Mouse (Mus musculus) ovary, postnatal 36 days (tissue): ENCODE measurements around the gene Srpk2.
"Not testable (repeated sequence)": the region's sequence is repeated elsewhere in the genome, so short reads cannot be mapped to it uniquely, and the experiment has no call there.

Experiments used
- DNase-seq: peaks from one replicate; pipeline ENCODE4 v3.0.0; 2022; ENCODE audit warnings: low spot score, mixed read lengths

Gene Srpk2

DNA sequence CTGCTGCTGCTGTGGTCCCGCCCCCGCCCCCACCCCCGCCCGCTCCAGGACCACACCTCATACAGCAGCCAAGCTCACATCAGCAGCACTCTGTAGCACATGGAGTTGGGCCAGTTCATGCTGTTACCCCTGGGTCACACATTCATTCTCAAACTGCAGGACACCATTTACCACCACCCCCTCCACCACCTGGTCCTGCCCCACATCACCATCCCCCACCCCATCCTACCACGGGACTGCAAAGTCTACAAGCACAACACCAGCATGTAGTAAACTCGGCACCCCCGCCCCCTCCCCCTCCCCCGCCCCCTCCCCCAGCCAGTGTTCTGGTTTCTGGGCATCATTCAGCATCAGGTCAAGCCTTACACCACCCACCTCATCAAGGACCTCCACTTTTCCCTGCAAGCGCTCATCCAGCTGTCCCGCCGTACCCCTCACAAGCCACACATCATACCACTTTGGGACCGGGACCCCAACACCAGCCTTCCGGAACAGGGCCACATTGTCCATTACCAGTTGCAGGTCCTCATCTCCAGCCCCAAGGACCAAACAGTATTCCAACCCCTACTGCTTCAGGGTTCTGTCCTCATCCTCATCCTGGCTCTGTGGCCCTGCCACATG is 182.0 kb downstream of the Srpk2 start:
- DNase-seq, result no peak

DNA sequence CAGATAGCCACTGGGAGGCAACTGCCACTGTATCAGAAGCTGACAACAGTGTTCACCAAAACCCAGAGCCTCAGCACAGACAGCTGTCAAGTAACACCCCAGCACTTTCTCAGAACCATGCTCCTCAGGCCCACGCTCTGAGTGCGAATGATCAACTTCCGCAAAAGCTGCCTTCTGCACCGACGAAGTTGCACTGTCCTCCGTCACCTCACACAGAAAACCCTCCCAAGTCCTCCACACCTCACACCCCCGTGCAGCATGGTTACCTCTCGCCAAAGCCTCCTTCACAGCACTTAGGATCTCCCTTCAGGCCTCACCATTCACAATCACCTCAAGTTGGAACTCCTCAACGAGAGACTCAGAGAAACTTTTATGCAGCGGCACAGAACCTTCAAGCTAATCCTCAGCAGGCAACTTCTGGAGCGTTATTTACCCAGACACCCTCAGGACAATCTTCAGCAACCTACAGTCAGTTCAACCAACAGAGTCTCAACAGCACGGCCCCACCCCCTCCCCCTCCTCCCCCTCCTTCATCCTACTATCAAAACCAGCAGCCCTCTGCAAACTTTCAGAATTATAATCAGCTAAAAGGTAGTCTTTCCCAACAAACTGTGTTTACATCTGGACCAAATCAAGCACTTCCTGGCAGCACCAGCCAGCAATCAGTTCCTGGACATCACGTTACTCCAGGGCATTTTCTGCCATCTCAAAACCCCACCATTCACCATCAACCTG is 182.7 kb downstream of the Srpk2 start:
- no peak for DNase-seq

DNA sequence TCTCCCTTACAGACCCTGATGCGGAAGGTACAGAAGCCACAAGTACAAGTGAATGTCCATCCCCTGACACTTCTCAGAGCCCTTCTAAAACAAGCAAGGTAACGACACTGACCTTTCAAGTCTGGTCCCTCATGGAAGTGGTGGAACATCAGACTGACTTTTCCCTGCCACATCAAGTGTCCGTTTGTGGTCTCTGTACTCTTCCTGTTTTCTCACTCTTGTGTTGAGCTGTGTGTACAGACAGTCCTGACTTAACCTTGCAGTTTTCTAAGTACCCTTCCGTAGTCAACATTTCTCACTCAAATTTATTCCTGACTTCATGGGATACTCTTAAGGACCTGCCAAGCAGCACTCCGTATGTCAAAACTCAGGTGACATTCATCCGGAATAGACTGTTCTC is 183.7 kb downstream of the Srpk2 start:
- no peak for DNase-seq

DNA sequence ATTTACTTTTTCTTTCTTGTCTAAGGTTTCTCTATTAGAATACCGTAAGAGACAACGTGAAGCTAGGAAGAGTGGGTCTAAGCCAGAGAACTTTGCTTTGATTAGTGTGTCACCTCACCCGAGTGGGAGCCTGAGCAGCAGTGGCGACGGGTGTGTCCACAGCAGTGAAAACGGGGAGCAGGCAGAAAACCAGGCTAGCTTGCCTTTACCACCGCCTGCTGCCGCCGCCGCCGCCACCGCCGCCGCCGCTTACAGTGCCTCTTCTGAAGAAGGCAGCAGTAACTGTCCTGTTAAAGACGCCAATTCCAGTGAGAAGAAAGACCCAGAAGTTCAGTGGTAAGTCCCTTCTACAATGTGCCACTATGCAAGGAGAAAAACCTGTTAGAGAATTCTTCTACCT is 185.2 kb downstream of the Srpk2 start:
- no peak for DNase-seq

DNA sequence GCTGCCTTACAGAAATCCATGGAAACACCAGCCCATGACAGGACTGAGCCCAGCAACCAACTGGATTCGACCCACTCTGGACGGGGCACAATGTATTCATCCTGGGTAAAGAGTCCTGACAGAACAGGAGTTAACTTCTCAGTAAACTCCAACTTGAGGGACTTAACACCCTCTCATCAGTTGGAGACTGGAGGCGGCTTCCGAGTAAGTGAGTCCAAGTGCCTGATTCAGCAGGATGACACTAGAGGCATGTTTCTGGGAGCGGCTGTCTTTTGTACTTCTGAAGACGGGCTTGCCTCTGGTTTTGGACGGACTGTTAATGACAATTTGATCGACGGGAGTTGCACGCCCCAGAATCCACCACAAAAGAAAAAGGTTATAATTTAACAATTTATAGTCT is 186.5 kb downstream of the Srpk2 start:
- DNase-seq, result no peak

DNA sequence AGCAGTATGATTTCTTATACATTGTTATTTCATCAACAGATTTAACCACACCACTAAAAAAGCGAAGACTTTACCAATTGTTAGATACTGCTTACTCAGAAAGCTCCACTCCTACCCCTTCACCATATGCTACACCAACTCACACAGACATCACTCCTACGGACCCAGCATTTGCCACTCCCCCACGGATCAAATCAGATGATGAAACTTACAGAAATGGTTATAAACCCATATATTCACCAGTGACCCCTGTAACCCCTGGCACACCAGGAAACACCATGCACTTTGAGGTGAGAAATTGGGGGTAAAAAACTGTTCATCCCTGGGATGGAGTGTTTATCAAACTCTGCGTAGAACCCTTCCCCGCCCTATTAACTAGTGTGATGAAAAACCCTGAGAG is 187.5 kb downstream of the Srpk2 start:
- DNase-seq, result no peak

DNA sequence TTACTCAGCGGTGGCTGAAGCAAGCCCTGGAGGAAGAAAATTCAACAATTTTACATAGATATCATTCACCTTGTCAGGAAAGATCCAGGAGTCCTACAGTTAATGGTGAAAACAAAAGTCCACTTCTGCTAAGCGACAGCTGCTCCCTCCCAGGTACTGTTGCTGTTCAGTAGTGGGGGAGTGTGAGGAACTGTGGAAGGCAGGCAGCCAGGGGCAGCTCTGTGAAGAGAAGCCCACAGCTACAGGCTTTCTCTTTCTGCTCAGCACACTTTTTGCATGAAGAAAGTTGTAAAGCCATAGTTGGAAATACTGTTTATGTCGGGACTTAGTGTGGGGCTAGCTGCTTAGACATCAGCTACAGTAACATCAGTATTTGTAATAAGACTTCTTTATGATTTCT is 188.0 kb downstream of the Srpk2 start:
- no peak for DNase-seq

DNA sequence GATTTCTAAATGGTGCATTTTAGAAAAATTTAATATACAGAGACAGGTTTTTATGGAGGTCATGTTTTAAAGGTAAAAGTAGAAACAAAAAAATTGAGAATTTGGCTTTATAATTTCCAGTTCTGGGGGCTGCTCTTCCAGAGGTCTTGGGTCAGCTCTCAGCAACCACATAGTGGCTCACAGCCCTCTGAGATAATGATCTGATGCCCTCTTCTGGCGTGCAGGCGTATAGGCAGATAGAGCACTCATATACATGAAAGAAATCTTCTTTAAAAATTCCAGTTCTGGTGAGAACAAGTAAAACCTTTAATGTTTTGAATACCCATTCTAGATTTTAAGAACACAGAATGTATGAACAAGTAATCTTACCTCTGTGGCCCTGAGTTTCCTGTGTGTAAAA is 193.6 kb downstream of the Srpk2 start:
- no peak for DNase-seq

DNA sequence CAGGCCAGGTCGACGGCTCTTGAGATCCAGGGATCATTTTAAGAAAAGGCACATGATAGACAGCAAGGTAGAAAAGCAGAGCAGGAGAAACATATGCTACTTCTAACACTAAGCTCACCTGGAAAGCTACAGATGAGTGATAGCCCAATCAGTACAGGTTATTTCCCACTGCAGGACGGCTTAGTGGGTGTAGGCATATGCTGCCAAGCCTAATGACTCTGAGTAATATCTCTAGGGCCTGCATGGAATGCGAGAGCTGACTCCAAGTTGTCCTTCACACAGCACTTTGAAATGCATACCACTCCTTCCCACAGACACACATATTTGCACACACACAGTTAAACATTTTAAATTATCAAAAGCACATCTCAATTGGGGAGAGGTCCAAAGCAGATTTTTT is 195.2 kb downstream of the Srpk2 start:
- DNase-seq, result no peak

DNA sequence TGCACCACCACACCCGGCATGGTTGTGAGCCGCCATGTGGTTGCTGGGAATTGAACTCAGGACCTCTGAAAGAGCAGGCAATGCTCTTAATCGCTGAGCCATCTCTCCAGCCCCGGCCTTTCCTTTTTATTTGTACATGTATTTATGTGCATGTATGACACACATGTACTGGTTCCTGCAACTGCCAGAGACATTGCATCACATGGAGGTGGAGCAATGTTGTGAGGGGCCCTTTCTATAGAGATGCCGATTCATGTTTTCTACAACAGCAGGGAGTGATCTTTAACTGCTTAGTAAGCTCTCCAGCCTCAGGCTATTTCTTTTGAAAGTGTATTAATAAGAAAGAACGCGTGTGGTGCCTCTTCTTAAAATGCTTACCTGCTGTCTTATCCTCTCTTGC is 200.6 kb downstream of the Srpk2 start:
- no peak for DNase-seq

DNA sequence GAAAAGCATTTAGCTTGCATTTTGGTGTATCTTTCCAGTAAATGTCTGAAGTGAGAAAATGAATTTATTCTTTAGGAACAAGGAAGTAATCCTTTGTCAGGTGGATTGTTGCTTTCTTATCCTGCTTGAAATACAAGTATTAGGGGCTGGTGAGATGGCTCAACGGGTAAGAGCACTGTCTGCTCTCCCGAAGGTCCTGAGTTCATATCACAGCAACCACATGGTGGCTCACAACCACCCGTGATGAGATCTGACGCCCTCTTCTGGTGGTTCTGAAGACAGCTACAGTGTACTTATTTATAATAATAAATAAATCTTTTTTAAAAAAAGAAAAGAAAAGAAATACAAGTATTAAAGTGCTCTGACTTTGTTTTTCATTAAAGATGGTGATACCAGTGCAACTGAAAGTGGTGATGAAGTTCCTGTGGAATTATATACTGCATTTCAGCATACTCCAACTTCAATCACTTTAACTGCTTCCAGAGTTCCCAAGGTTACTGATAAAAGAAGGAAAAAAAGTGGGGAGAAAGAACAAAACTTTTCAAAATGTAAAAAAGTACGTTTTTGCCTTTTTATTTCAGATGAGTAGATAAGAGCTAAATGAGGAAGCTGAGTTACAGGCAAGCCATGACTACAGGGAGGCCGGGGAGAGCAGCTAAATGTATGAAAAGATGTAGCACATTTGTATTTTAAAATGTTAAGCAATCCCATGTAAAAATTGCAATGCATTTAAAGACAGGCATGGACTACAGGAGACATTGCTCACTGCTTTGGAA is 211.1 kb downstream of the Srpk2 start:
- DNase-seq, result no peak

DNA sequence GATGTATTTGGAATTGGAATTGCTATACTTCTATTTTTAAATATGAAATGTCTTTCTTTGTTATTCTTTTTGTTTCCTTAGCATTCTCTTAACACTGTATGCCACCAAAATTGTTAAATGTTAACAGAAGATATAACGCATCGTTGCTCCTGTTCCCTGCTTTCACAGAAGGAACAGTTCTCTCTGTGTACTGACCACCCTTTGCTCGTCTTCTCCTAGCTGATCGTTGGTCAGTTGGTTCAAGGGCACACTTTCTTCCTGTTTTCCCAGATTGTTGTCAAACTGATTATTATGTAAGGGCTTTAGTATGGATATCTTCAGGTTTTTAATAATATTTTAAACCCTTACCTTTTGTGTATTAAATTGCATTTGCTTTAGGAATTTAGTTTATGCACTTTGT is 217.9 kb downstream of the Srpk2 start:
- DNase-seq, result no peak

DNA sequence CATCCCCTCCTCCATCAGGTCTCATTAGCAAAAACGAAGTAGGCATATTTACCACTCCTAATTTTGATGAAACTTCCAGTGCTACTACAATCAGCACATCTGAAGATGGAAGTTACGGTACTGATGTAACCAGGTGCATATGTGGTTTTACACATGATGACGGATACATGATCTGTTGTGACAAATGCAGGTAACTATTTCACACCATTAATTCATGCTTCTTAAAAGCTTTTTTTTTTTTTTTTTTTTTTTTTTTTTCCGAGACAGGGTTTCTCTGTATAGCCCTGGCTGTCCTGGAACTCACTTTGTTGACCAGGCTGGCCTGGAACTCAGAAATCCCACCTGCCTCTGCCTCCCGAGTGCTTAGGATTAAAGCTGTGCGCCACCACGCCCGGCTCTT is 219.7 kb downstream of the Srpk2 start:
- no peak for DNase-seq

DNA sequence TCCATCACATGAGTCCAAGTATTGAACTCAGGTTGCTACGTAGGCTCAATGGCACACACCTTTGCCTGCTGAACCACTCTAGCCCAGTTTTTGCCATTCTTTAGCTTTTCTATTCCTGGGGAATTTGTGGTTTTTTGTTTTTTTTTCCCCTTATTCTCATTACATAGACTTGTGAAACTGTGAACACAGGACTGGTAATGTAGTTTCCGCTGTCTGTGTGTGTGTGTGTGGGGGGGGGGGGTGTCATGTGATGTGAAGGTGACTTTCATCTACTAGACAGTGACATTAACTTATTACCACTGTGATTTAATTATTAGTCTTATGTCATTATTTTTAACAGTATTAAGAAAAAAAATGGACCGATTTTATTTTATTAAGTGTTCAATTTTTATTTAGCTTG is 220.2 kb downstream of the Srpk2 start:
- DNase-seq, result no peak

DNA sequence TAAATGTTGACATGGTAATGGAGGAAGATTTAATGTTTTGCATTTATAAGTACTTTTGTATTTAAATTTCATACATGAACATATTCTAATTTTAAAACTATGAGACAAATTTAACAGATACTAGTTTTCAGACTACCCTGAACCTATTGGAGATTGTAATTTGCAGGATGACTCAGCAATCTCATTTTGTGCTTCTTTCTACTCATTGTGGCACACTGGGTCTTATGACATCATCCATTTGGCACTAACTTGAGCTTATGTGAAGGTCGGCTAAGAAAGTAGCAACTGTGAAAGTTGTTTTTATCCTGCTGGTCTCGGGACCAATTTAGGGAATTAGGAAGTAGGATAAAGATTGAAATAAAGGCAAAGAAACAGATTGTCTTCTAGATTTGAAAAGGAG is 222.7 kb downstream of the Srpk2 start:
- DNase-seq, result no peak

DNA sequence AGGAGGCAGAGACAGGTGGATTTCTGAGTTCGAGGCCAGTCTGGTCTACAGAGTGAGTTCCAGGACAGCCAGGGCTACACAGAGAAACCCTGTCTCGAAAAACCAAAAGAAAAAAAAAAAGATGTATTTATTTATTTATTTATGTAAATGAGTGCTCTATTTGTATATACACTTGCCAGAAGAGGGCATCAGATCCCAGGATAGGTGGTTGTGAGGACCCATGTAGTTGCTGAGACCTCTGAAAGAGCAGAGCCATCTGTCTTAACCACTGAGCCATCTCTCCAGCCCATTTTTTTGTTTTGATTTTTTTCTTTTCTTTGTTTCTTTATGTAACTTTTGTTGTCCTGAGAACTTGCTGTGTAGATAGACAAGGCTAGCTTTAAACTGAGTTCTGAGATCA is 230.9 kb downstream of the Srpk2 start:
- not testable (repeated sequence) for DNase-seq
